Mouse (Mus musculus) E14TG2a.4 (cell line): ENCODE results near the gene Ddx19a.

ENCODE experiments used
- CTCF ChIP-seq: conservative IDR thresholded peaks from 2 replicates; pipeline ENCODE4 v1.5.1; 2014; ENCODE audit warnings: low read length
- NANOG ChIP-seq: IDR thresholded peaks from 2 replicates; pipeline ENCODE4 v1.6.1; 2014; ENCODE audit warnings: borderline replicate concordance, low read length, mixed read lengths

DNA sequence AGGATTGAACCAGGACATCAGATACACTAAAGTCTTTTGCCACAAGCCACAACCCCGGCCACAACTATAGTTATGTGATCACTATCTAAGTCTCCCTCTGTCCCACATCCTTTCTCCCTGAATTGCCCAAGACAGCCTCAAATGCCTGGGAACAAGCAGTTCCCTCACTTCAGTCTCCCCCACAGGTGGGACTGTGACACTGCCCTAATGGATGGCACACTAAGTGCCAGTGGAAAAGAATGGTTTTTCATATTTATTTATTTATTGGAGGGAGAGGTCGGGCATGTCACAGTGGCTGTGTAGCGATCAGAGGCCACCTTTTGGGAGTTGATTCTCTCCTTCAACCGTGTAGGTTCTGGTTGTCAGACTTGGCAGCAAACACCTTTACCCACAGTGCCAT is 51.9 kb downstream of the Ddx19a start:
- TF ChIP-seq CTCF: no peak
- no peak for TF ChIP-seq NANOG
